Mouse (Mus musculus): ENCODE measurements around the gene Wwox.

The Wwox gene

GRCm38 (mm10) chr8:114897432-114897831 is 458.0 kb downstream of the Wwox start:
- DNase-seq (ENCODE audit: low spot score): no peak

- DNase-seq (ENCODE audit: low spot score): no peak
Observed at GRCm38 (mm10) chr8:114899157-114899556, 459.7 kb downstream of the Wwox start.

- DNase-seq (ENCODE audit: low spot score): no peak
Observed at GRCm38 (mm10) chr8:114902584-114902983, 463.1 kb downstream of the Wwox start.

- DNase-seq (ENCODE audit: low spot score): no peak
Observed at GRCm38 (mm10) chr8:114908086-114908485, 468.6 kb downstream of the Wwox start.

- DNase-seq (ENCODE audit: low spot score): no peak
Observed at GRCm38 (mm10) chr8:114908589-114908988, 469.1 kb downstream of the Wwox start.

- no peak for DNase-seq (ENCODE audit: low spot score)
Observed at GRCm38 (mm10) chr8:114909146-114909545, 469.7 kb downstream of the Wwox start.

GRCm38 (mm10) chr8:114911031-114911580 is 471.7 kb downstream of the Wwox start:
- no peak for DNase-seq (ENCODE audit: low spot score)

- no peak for DNase-seq (ENCODE audit: low spot score)
Observed at GRCm38 (mm10) chr8:114923629-114924028, 484.2 kb downstream of the Wwox start.

GRCm38 (mm10) chr8:114927412-114927811 is 488.0 kb downstream of the Wwox start:
- no peak for DNase-seq (ENCODE audit: low spot score)

GRCm38 (mm10) chr8:114927917-114928316 is 488.5 kb downstream of the Wwox start:
- DNase-seq (ENCODE audit: low spot score): no peak

- no peak for DNase-seq (ENCODE audit: low spot score)
Observed at GRCm38 (mm10) chr8:114929597-114929996, 490.1 kb downstream of the Wwox start.

GRCm38 (mm10) chr8:114932071-114932630 is 492.7 kb downstream of the Wwox start:
- DNase-seq (ENCODE audit: low spot score): no peak

- DNase-seq (ENCODE audit: low spot score): no peak
Observed at GRCm38 (mm10) chr8:114933248-114933647, 493.8 kb downstream of the Wwox start.

- no peak for DNase-seq (ENCODE audit: low spot score)
Observed at GRCm38 (mm10) chr8:114936887-114937286, 497.4 kb downstream of the Wwox start.

GRCm38 (mm10) chr8:114939338-114939737 is 499.9 kb downstream of the Wwox start:
- DNase-seq (ENCODE audit: low spot score): no peak

- DNase-seq (ENCODE audit: low spot score): no peak
Observed at GRCm38 (mm10) chr8:114941096-114941495, 501.6 kb downstream of the Wwox start.

- no peak for DNase-seq (ENCODE audit: low spot score)
Observed at GRCm38 (mm10) chr8:114941644-114942043, 502.2 kb downstream of the Wwox start.

- DNase-seq (ENCODE audit: low spot score): no peak
Observed at GRCm38 (mm10) chr8:114947921-114948320, 508.5 kb downstream of the Wwox start.

GRCm38 (mm10) chr8:114956377-114957168 is 517.1 kb downstream of the Wwox start:
- DNase-seq (ENCODE audit: low spot score): no peak

GRCm38 (mm10) chr8:114958437-114959107 is 519.1 kb downstream of the Wwox start:
- DNase-seq (ENCODE audit: low spot score): no peak

- DNase-seq (ENCODE audit: low spot score): no peak
Observed at GRCm38 (mm10) chr8:114959406-114959805, 520.0 kb downstream of the Wwox start.

- DNase-seq (ENCODE audit: low spot score): no peak
Observed at GRCm38 (mm10) chr8:114962494-114962893, 523.0 kb downstream of the Wwox start.

- no peak for DNase-seq (ENCODE audit: low spot score)
Observed at GRCm38 (mm10) chr8:114963282-114963681, 523.8 kb downstream of the Wwox start.
